Mouse (Mus musculus): Measurements from ENCODE around the gene Dus4l.
A peak's percentile ranks its signal among the peaks of the same experiment; 100 is the strongest.
"Not testable (repeated sequence)": the region's sequence is repeated elsewhere in the genome, so short reads cannot be mapped to it uniquely, and the experiment has no call there.

Dus4l gene

DNA sequence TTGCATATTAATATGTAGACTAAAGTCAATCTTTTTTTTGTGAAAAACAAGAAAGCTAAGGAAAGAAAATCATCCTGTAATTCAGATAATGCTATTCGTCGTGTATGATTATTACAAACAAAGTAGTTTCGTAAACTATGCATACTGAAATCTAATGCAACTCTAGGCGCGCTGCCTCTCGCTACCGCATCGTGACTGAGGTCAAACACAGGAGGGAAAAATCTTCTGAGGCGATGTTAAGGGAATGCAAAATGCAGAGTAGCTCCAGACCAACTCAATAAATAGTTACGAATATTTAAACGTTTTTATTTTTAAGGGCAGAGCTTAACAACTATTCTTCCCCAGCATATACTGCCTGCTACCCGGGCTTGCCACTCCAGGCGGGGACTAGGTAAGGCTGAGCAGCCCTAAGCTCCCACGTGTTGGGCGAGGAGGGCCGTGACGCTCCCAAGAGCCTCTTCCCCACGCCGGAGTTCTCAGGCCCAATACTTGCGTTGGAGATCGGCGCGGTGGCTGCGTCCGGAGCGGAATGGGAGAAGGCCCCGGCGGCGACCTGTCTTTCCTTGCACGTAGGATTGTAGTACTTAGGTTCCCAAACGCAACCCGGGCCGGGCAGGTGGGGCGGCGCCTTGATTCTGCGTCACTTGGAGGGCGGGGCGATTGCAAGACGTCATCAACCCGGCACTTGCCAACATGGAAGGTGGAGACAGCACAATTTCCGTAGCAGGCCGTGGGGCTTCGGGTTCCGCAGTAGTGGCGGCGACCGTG is at the start of gene Dus4l, which contains the start of gene Cog5:
Gene Dus4l, minus strand, starts transcription at position 630 of the 768 bp plus-strand sequence.
Gene Cog5, plus strand, starts transcription at position 673 of the 768 bp plus-strand sequence.
- peak; percentile 96 for DNase-seq

- DNase-seq: no peak
Measured at GRCm38 (mm10) chr12:31703904-31704303, 49.3 kb upstream of the Dus4l start.

- DNase-seq: no peak
Measured at GRCm38 (mm10) chr12:31701411-31701810, 46.8 kb upstream of the Dus4l start.

- DNase-seq: no peak
Measured at GRCm38 (mm10) chr12:31700623-31701347, 46.2 kb upstream of the Dus4l start.

GRCm38 (mm10) chr12:31693278-31693677 is 38.7 kb upstream of the Dus4l start:
- DNase-seq: no peak

DNA sequence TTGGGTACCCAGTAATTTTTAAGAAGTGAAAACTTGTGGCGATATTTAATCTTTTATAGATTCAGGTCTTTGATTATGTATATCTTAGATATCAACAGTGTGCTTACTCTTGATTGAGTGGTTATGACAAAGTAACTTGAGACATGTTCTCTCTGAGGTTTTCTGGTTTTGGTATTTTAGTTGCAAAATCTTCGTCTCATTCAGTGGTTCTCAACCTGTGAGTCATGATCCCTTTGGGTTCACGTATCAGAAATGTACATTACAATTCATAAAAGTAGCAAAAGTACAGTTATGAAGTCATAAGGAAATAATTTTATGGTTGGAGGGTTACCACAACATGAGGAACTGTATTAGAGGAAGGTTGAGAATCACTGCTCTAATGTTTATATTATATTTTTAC is 32.1 kb upstream of the Dus4l start:
- no peak for DNase-seq

DNA sequence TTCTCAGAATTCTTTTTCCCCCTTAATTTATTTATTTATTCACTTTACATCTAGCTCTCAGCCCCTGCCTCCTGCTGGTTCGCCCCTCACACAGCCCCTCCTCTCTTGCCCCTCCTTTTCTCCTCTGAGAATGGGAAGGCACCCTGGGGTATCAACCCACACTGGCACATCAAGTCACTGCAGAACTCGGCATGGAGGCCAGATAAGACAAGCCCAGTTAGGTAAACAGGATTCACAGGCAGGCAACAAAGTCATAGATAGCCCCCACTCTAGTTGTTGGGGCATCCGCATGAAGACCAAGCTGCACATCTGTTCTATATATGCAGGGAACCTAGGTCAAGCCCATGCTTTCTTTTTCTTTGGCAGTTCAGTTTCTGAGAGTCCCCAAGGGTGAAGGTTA is 12.6 kb upstream of the Dus4l start:
- DNase-seq: no peak

DNA sequence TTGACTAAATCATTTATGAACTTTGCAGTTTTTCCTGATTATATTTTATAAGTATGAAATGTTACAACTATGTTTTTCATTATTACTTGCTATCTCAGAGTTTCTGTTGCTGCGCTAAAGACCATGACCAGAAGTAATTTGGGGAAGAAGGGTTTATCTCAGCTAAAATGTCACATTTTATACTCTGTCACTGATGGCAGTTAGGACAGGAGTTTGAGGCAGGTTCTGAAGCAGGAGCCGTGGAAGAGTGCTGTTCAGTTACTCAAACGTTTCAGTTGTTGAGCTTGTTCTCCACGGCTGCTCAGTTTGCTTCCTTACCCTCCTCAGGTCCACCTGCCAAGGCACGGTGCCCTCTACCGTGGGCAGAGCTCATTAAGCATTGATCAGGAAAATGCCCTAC is 11.4 kb upstream of the Dus4l start:
- no peak for DNase-seq

GRCm38 (mm10) chr12:31656841-31657240 is 2.2 kb upstream of the Dus4l start:
- DNase-seq: no peak

GRCm38 (mm10) chr12:31654965-31655477 is 395 bp upstream of the Dus4l start:
- DNase-seq: no peak

- no peak for DNase-seq
Measured at GRCm38 (mm10) chr12:31653611-31654010, 1.0 kb downstream of the Dus4l start.

DNA sequence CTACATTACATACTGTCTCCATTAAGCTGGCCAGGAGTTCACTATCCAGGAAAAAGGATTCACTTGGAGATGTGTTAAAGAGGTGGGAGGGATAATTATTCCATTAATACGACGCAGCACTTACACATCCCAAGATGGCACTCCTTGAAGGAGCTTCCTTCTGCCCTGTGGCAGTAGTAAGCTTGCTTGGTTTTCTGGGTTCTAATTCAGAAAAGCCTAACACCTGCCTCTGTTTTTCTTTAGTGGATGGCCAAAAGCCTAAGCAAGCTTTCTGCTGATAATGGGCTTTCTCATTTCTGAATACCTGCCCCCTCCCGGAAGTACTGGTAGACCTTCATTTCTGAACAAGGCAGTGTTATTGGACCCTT is 19.4 kb downstream of the Dus4l start:
- DNase-seq: no peak

DNA sequence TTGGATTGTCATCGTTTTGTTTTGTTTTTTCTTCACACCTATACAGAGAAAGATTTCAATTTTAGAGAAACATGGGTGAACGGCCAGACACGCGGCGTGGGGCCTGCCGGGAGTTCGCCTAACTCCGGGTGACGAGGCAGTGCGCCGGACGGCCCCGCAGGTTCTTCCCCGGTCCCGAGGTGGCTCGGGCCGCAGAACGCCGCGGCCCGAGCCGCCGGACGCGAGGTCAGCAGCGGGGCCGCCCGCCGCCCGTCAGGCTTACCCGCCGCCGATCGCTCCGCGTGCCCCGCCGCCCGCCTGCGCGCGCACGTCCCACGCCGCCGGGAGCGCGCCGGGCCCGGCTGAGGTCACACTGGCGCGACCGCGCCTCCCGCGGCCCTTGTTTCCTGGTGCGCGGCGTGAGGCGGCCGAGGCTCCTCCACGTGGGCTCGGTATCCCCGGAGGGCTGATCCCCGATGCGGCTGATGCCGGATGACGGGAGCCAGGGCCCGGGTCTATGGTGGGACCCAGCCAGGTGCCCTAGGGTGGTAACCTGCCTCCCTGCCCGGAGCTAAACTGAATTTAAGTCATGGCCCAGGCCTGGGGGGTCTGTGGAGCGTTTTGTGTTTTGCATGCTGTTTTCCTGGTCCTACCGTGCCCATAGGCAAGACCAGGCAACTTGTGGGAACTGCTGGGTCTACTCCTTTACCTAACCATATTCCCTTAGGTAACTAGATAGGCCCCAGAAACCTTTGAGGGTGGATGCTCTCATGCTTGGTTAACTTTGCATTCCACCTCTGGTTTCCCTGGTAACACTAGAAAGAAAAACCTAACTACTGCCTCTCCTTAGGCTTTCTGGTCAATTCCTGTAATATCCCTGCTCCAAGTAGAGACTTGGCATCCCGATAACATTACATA is 20.0 kb downstream of the Dus4l start, which contains the start of gene Bcap29:
Gene Bcap29, minus strand, starts transcription at position 316 of the 897 bp plus-strand sequence.
- peak; percentile 67 for DNase-seq

- no peak for DNase-seq
Measured at GRCm38 (mm10) chr12:31633970-31634342, 20.7 kb downstream of the Dus4l start.

DNA sequence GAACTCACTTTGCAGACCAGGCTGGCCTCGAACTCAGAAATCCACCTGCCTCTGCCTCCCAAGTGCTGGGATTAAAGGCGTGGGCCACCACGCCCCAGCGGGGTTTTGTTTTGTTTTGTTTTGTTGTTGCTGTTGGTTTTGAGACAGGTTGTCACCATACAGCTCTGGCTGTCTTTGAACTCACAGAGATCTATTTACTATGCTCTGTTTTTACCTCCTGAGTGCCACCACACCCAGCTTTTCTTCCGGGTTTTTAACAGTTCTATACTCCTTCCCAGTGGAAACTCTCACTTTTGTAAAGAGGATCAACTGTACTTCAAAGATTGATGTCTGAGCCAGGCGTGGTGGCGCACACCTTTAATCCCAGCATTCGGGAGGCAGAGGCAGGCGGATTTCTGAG is 26.2 kb downstream of the Dus4l start:
- DNase-seq: not testable (repeated sequence)

- DNase-seq: no peak
Measured at GRCm38 (mm10) chr12:31625016-31625415, 29.6 kb downstream of the Dus4l start.

DNA sequence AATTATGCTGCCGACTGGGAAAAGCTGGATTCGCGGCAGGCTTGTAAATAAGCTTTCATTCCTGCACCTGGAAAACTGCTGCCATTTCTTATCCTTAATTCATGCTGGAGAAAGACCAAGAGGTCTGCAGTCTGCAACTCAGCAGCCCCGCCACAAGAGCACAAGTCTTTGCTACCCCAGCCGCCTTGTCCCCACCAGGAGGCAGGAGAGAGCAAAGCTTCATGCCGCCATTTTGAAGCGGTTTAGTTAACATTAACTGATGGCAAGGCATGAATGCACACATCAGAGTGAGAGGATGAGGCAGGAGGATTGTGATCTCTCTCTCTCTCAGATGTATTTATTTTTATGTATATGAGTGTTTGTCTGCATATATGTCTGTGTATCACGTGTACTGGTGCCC is 34.5 kb downstream of the Dus4l start:
- no peak for DNase-seq

DNA sequence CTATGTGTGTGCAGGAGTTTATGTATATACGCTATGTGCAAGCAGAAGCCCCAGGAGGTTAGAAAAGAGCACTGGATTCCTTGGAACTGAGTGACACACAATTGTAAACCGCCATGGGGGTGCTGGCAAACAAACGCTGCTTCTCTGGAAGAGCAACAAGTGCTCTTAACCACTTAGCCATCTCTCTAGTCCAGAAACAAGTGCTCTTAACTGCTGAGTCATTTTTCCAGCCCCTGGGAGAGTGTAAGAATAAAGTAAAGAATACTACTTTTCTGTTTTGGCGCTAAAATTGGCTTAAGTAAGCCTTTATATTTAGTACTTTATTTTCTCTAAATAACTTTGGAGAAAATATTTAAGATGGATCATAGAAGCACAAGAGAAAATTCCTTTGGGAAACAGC is 41.3 kb downstream of the Dus4l start:
- no peak for DNase-seq

- DNase-seq: no peak
Measured at GRCm38 (mm10) chr12:31608138-31608537, 46.5 kb downstream of the Dus4l start.

DNA sequence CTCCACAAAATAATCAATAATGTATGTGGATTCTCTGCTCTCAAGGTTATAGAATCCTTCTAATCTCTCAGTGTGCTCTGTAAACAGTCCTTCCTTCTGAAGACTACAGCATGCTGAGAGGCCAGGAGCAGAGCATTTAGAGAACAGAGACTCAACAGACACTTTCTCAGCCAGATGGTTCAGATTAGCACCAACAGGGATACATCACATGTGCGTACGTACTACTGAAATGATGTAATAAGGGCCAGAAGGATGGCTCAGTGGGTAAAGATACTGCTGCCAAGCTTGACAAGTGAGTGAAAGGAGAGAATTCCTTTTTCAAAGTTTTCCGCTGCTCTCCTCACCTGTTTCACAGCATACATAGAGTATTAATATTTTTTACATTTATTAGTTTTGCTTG is 49.7 kb downstream of the Dus4l start:
- no peak for DNase-seq

DNA sequence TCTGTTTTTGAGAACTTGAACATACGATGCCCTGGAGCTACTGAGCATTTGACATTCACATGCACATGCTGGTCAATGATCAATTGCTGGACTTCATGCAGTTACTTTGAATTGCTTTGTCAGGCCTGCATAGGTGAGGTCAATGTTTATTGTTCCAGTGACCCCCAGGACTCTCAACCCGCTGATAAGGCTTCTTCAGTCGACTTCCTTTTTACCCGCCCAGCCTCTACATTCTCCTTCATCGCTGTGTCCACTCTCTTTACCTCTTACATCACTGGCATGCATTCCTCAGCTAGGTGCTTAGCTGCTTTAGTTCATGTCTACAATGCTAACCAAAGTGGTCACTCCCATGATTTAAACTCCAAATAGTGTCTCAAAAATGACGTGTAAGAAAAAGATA is 51.0 kb downstream of the Dus4l start:
- no peak for DNase-seq

DNA sequence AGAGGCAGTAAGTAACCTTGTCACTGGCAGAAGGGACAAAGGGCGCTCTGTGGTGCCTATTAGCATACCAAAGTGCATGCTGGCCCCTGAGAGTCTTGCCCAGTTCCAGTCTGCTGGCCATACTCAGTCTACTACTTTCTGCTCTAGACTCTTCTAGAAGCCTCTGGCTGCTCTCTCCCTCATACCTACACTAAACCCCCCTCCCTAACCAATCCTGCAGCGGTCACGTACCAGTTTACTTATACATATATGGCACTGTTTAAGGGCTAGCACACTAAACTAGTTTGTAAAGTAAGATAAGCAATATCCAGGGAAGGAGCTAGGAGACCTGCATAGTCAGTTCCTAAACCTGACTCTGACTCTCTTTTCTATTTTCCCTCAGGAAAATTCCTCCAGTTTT is 60.3 kb downstream of the Dus4l start:
- DNase-seq: no peak

- no peak for DNase-seq
Measured at GRCm38 (mm10) chr12:31592011-31592410, 62.6 kb downstream of the Dus4l start.
